Mouse (Mus musculus): ENCODE measurements around the gene Gm44973. TPM values are rescaled to one million over a fixed set of nuclear protein-coding genes. Genes with fewer than 3 reads are reported as not detected.
A peak's percentile ranks its signal among the peaks of the same experiment; 100 is the strongest.
"Not testable (repeated sequence)": the region's sequence is repeated elsewhere in the genome, so short reads cannot be mapped to it uniquely, and the experiment has no call there.

Gene Gm44973
- polyA plus RNA-seq (2017; shearing (Covaris generic)), result 10 to 100 TPM in 1 of 2 experiments, 1 to 10 TPM in 1; 5.6 to 19.0 TPM

GRCm38 (mm10) chr7:5015118-5016001, at the start of gene Gm44973:
Gene Gm44973, plus strand, starts transcription at chr7:5015496.
- ATAC-seq, result peak; percentile 68

- ATAC-seq, result no peak
Observed at GRCm38 (mm10) chr7:4971068-4971467, 44.2 kb upstream of the Gm44973 start, which contains the start of gene Sbk3. Gene Sbk3, minus strand, starts transcription at chr7:4971168.

- no peak for ATAC-seq
Observed at GRCm38 (mm10) chr7:4971710-4972109, 43.6 kb upstream of the Gm44973 start.

GRCm38 (mm10) chr7:4972321-4973047, 42.8 kb upstream of the Gm44973 start:
- no peak for ATAC-seq

- no peak for ATAC-seq
Observed at GRCm38 (mm10) chr7:4975455-4975854, 39.8 kb upstream of the Gm44973 start.

- no peak for ATAC-seq
Observed at GRCm38 (mm10) chr7:4976832-4977231, 38.5 kb upstream of the Gm44973 start.

GRCm38 (mm10) chr7:4988250-4988649, 27.0 kb upstream of the Gm44973 start:
- ATAC-seq, result no peak

GRCm38 (mm10) chr7:4993347-4993998, 21.8 kb upstream of the Gm44973 start:
- no peak for ATAC-seq

GRCm38 (mm10) chr7:4993999-4994788, 21.1 kb upstream of the Gm44973 start:
- no peak for ATAC-seq

- ATAC-seq, result peak; percentile 15
Observed at GRCm38 (mm10) chr7:4995268-4996002, 19.9 kb upstream of the Gm44973 start.

- peak; percentile 50 for ATAC-seq
Observed at GRCm38 (mm10) chr7:4996003-4996895, 19.0 kb upstream of the Gm44973 start, which contains the start of gene Zfp579. Gene Zfp579, minus strand, starts transcription at chr7:4996158.

GRCm38 (mm10) chr7:4996934-4997333, 18.4 kb upstream of the Gm44973 start:
- no peak for ATAC-seq

- peak; percentile 60 for ATAC-seq
Observed at GRCm38 (mm10) chr7:4999876-5000275, 15.4 kb upstream of the Gm44973 start.

- not testable (repeated sequence) for ATAC-seq
Observed at GRCm38 (mm10) chr7:5002876-5003275, 12.4 kb upstream of the Gm44973 start.

- ATAC-seq, result no peak
Observed at GRCm38 (mm10) chr7:5008229-5008628, 7.1 kb upstream of the Gm44973 start.

- ATAC-seq, result no peak
Observed at GRCm38 (mm10) chr7:5012681-5013513, 2.4 kb upstream of the Gm44973 start.

GRCm38 (mm10) chr7:5014251-5015117, 812 bp upstream of the Gm44973 start, which contains the start of the genes Zfp524 and Fiz1:
Gene Zfp524, plus strand, starts transcription at chr7:5014415.
Gene Fiz1, minus strand, starts transcription at chr7:5014697.
- ATAC-seq, result peak; percentile 69

- ATAC-seq, result no peak
Observed at GRCm38 (mm10) chr7:5016057-5016456, 761 bp downstream of the Gm44973 start.
